In genomic region chr12:79612334-79613060, GRCm38 (mm10) we compare ENCODE assay signal across 8 mouse cellular contexts.
DNase-seq lines count a peak whose midpoint lies in the region; ATAC-seq lines count a peak whose summit lies in the region.

No protein-coding gene starts in this region.

- DNase-seq in CD4-positive helper T cell, adult 2 months (ENCODE audit: low read depth, low spot score) = peak; percentile 80
- DNase-seq in brain, embryonic 18.5 days (ENCODE audit: low read depth, low spot score) = peak; percentile 78
- peak; percentile 91 for DNase-seq in kidney, postnatal 10 days
- peak; percentile 67 to 80 for DNase-seq in natural killer cell, adult 2 months (ENCODE audit: low spot score in 2 of 2)

- H3K4me2 ChIP-seq in heart, embryonic 13.5 days = no peak overlapping the region
- H3K4me2 ChIP-seq in liver, embryonic 12.5 days = peak overlapping the region; percentile 70
- no peak overlapping the region for H3K4me2 ChIP-seq in stomach, embryonic 15.5 days

- H3K27me3 ChIP-seq in heart, embryonic 13.5 days (replicated peaks) = no peaks in the 10 kb centered on the region
- no peaks in the 10 kb centered on the region for H3K27me3 ChIP-seq in liver, embryonic 12.5 days (replicated peaks)
- H3K27me3 ChIP-seq in stomach, embryonic 15.5 days (replicated peaks) = no peaks in the 10 kb centered on the region

- no peaks in the 10 kb centered on the region for H3K36me3 ChIP-seq in heart, embryonic 13.5 days
- H3K36me3 ChIP-seq in liver, embryonic 12.5 days = no peaks in the 10 kb centered on the region
- H3K36me3 ChIP-seq in stomach, embryonic 15.5 days = no peaks in the 10 kb centered on the region

- H3K4me1 ChIP-seq in heart, embryonic 13.5 days = peaks cover 58% of the 10 kb centered on the region
- H3K4me1 ChIP-seq in liver, embryonic 12.5 days = peaks cover 68% of the 10 kb centered on the region
- peaks cover 23% of the 10 kb centered on the region for H3K4me1 ChIP-seq in stomach, embryonic 15.5 days

- ATAC-seq in erythroid progenitor cell, adult 5-6 weeks (replicated peaks; ENCODE audit: low FRiP score, poor library complexity, severe bottlenecking) = peak; percentile 86
- peak; percentile 68; the same call in 1 of the 2 replicates for ATAC-seq in heart, embryonic 13.5 days (ENCODE audit: extremely low read depth, insufficient number of reproducible peaks, low FRiP score, low TSS enrichment)
- ATAC-seq in liver, embryonic 12.5 days = peak; percentile 93
- ATAC-seq in stomach, embryonic 15.5 days (ENCODE audit: insufficient read depth, low FRiP score, low read depth) = peak; percentile 94

- H3K9me3 ChIP-seq in heart, embryonic 13.5 days = no peaks in the 10 kb centered on the region
- H3K9me3 ChIP-seq in liver, embryonic 12.5 days (replicated peaks) = no peaks in the 10 kb centered on the region
- no peaks in the 10 kb centered on the region for H3K9me3 ChIP-seq in stomach, embryonic 15.5 days

- no peak overlapping the region for H3K4me3 ChIP-seq in heart, embryonic 13.5 days
- peak overlapping the region; percentile 18 for H3K4me3 ChIP-seq in liver, embryonic 12.5 days
- no peak overlapping the region for H3K4me3 ChIP-seq in stomach, embryonic 15.5 days (replicated peaks)

- no peak overlapping the region for H3K9ac ChIP-seq in heart, embryonic 13.5 days
- H3K9ac ChIP-seq in liver, embryonic 12.5 days = peak overlapping the region; percentile 57
- H3K9ac ChIP-seq in stomach, embryonic 15.5 days = no peak overlapping the region

- H3K27ac ChIP-seq in heart, embryonic 13.5 days (replicated peaks) = peak overlapping the region; percentile 72
- H3K27ac ChIP-seq in liver, embryonic 12.5 days = peak overlapping the region; percentile 92
- H3K27ac ChIP-seq in stomach, embryonic 15.5 days = peak overlapping the region; percentile 87

- 47% methylated on average over 14 of the region's 14 CpGs for WGBS in heart, embryonic 13.5 days
- WGBS in liver, embryonic 12.5 days (ENCODE audit: insufficient replicate concordance) = 19% methylated on average over 14 of the region's 14 CpGs
- WGBS in stomach, embryonic 15.5 days = 45% methylated on average over 14 of the region's 14 CpGs
